Mouse (Mus musculus) gastrocnemius, adult 8-10 months (tissue): ENCODE data around the gene Acox2. TPM values are rescaled to one million over a fixed set of nuclear protein-coding genes. Genes with fewer than 3 reads are reported as not detected.
A peak's percentile ranks its signal among the peaks of the same experiment; 100 is the strongest.

Experiments used
- DNase-seq, 2 experiments: peaks; one replicate each; pipeline ENCODE4 v3.0.0; 2022; ENCODE audit warnings: low spot score in 2 of 2
- total RNA-seq, 4 experiments: library from RNA; stranded (reverse); gene quantifications; 2 replicates each; pipeline ENCODE4 v1.2.4; 2022

The Acox2 gene
- total RNA-seq, 4 experiments from 2014 or later = 0.56 to 0.99 TPM; not detected in 2

- DNase-seq = peak; percentile 51 to 65
These were observed 44.6 kb downstream of the Acox2 start for GRCm38 (mm10) chr14:8214299-8215207.

GRCm38 (mm10) chr14:8213803-8214224 lies 45.3 kb downstream of the Acox2 start, which contains the start of gene Kctd6:
Gene Kctd6, plus strand, starts transcription at chr14:8214140.
- peak; percentile 97 to 98 for DNase-seq

GRCm38 (mm10) chr14:8212996-8213395 lies 46.2 kb downstream of the Acox2 start:
- DNase-seq = no peak

- DNase-seq = no peak
These were observed 49.3 kb downstream of the Acox2 start for GRCm38 (mm10) chr14:8209896-8210295.

- DNase-seq = no peak
These were observed 50.3 kb downstream of the Acox2 start for GRCm38 (mm10) chr14:8208876-8209275.

GRCm38 (mm10) chr14:8207543-8207942 lies 51.6 kb downstream of the Acox2 start:
- DNase-seq = no peak

- DNase-seq = no peak
These were observed 52.0 kb downstream of the Acox2 start for GRCm38 (mm10) chr14:8207105-8207504.

GRCm38 (mm10) chr14:8206179-8206910 lies 52.8 kb downstream of the Acox2 start:
- DNase-seq = no peak

GRCm38 (mm10) chr14:8201715-8202114 lies 57.4 kb downstream of the Acox2 start:
- DNase-seq = no peak

GRCm38 (mm10) chr14:8200769-8201168 lies 58.4 kb downstream of the Acox2 start:
- DNase-seq = no peak

- DNase-seq = no peak
These were observed 66.4 kb downstream of the Acox2 start for GRCm38 (mm10) chr14:8192727-8193126.

- DNase-seq = no peak
These were observed 67.7 kb downstream of the Acox2 start for GRCm38 (mm10) chr14:8191331-8191965.

- no peak for DNase-seq
These were observed 68.6 kb downstream of the Acox2 start for GRCm38 (mm10) chr14:8190556-8190955.

GRCm38 (mm10) chr14:8186278-8187045 lies 72.7 kb downstream of the Acox2 start:
- DNase-seq = no peak

- no peak for DNase-seq
These were observed 75.8 kb downstream of the Acox2 start for GRCm38 (mm10) chr14:8183330-8183729.

GRCm38 (mm10) chr14:8180371-8181035 lies 78.7 kb downstream of the Acox2 start:
- no peak for DNase-seq

- DNase-seq = no peak
These were observed 82.9 kb downstream of the Acox2 start for GRCm38 (mm10) chr14:8176251-8176650.
